Mouse (Mus musculus): ENCODE measurements at regions not wholly inside any gene's neighbourhood (a gene's known extent, or its start where the extent isn't known, plus 50 kb on each side); places are given as distances from the start of the nearest gene placed in this dataset.

DNA sequence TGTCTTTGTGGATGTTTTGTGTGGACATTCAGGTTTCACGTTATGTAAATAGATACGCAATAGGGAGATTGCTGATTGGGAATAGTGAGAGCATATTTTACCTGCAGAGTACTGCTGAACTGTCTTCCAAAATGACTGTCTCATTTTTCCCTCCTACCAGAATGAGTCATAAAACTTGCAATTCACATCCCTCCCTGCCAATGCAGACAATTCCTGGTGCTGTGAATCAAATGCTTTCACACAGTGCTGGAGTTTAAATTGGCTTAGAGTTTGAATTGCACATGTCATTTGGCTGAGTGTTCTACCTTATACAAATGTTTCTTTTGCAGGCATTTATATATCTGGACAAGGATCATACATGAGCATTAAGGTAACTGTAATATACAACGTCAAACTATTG, 649.9 kb downstream of the Rab28 start:
- TF ChIP-seq CTCF (IDR thresholded peaks at IDR 0.05; ENCODE audit: low read depth) (no peak), EP300 (optimal IDR thresholded peaks at IDR 0.05) (no peak)

Measured in stomach, postnatal 0 days (tissue).